Mouse (Mus musculus) right cerebral cortex, adult 18-20 months (tissue): ENCODE results near the gene Lin54.
"Not testable (repeated sequence)": the region's sequence is repeated elsewhere in the genome, so short reads cannot be mapped to it uniquely, and the experiment has no call there.

ENCODE experiments used
- DNase-seq: peaks from one replicate; pipeline ENCODE4 v3.0.0; 2022; ENCODE audit warnings: mixed read lengths

Gene Lin54

DNA sequence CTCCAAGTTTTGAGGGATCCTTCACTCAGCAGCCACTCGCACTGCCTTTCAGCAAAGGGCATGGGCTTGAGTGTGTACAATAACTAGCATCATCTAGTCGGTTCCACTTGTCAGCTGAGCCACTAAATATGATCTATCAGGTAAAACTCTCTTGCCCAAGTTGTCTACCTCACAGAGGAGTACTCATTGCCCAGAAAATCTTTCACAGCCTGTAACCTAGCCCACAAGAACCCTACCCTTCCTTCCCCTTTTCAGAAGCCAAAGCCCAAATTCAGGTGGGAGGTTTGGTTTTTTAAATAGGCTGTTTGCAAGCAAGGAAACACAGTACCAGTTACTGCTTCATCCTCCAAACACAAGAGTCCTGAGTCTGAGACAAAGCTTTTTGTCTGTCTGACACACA lies 13.3 kb downstream of the Lin54 start:
- DNase-seq = no peak

- no peak for DNase-seq
These were observed 16.9 kb downstream of the Lin54 start for GRCm38 (mm10) chr5:100483569-100483968.

DNA sequence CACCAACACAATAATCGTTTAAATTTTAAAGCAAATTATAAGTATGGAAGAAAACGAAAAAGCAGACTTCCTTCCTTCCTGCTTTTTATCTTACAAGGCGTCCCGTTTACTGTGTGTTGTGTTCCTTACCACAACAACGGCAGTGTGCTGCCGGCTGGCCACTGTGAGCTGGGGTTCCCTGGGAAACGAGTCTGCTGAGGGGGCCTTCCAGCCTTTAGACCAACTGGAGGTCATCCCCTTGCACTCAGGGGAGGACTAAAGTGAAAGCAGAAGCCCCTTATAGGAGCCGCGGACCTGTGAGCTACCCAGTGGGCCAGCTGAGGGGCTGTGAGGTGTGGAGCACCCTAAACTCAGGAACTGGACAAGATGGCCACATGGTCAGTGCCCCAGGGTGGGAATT lies 22.8 kb downstream of the Lin54 start:
- no peak for DNase-seq

GRCm38 (mm10) chr5:100476328-100476727 lies 24.1 kb downstream of the Lin54 start:
- DNase-seq = no peak

- DNase-seq = no peak
These were observed 33.1 kb downstream of the Lin54 start for GRCm38 (mm10) chr5:100467336-100467735.

GRCm38 (mm10) chr5:100466624-100467023 lies 33.8 kb downstream of the Lin54 start:
- DNase-seq = no peak

GRCm38 (mm10) chr5:100462374-100462773 lies 38.1 kb downstream of the Lin54 start:
- DNase-seq = no peak

GRCm38 (mm10) chr5:100461526-100461925 lies 38.9 kb downstream of the Lin54 start:
- DNase-seq = no peak

DNA sequence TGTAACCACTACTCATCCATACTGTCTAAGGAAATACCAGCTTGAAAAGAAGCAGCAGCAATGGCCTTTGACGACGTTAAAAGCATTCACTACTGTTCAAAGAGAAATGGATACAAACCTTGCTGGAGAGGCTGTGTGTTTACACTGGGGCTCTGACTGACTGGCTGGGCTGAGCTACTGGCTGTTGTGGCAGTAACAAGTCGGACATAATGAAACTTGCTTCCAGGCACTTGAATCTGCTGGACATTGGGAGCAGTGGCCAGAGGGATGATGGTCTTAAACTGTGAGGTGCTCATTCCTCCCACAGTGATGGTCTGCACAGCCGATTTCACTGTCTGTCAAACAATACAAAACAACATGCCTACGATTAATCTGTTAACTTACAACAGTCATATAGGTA lies 41.0 kb downstream of the Lin54 start:
- DNase-seq = no peak

GRCm38 (mm10) chr5:100451871-100452270 lies 48.6 kb downstream of the Lin54 start:
- no peak for DNase-seq

DNA sequence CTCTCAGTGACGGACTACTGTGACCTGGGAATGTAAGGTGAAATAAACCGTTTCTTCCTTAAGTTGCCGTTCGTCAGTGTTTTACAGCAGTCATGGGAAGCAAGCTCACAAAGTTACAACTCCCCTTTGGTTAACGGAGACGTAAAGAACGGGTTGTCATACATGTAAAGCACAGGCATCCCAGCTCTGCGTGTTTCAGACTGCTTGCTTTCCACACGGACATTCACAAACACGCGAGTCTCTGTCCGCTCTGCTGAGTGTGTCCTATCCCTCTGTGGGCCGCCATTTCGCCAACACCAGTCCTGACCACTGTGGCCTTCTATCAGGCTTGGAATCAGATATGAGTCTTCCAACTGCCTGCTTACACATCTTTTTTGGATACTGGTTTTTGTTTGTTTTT lies 61.6 kb downstream of the Lin54 start:
- DNase-seq = no peak

- no peak for DNase-seq
These were observed 62.5 kb downstream of the Lin54 start for GRCm38 (mm10) chr5:100437917-100438316.

DNA sequence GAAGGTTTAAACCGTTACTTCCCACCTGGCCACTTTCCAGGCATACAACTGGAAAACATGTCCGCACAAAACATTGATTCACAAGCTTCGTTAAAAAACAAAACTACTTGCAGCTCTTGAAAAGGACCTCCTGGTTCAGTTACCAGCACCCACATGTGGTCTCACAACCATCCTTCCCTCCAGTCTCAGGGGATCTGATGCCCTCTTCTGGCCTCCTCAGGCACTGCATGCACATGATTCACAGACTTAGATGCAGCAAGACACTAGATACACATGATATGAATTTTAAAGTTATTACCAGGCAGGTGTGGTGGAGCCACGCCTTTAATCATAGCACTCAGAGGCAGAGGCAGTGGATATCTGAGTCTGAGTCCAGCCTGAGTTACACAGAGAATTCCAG lies 63.4 kb downstream of the Lin54 start:
- no peak for DNase-seq

GRCm38 (mm10) chr5:100430966-100431365 lies 69.5 kb downstream of the Lin54 start:
- no peak for DNase-seq

- no peak for DNase-seq
These were observed 70.4 kb downstream of the Lin54 start for GRCm38 (mm10) chr5:100430076-100430390.

- peak; percentile 95 for DNase-seq
These were observed 70.9 kb downstream of the Lin54 start for GRCm38 (mm10) chr5:100429344-100430075.

- DNase-seq = no peak
These were observed 71.6 kb downstream of the Lin54 start for GRCm38 (mm10) chr5:100428734-100429343.

DNA sequence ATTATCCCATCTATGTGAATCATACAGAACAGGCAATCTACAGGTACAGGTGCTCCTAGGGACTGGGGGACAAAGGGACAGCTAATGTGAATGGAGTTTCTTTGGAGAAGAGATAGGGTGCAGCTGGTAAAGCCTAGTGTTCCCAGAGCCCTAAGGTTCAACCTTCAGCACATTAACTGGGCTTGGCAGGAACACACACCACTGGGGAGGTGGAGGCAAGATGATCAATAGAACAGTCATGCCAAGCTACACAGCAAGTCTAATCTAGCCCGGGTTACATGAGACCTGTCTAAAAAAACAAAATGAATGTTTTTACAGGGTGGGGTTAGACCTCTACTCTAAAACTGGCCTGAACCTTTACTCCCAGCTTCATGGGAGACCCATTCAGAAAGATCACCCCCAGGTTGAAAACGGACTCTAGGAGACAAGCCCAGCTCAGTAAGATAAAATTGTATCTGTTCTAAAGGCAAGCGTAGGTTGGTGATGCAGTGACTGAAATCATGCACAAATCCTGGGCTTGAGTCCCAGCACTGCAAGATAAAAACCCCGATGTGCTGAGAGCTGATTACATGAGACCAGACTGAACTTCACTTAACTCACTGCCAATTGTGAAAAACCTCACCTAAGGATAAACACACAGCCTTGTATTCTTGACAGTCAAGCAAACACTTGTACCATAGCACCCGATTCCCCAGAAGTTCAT lies 72.3 kb downstream of the Lin54 start:
- peak; percentile 30 for DNase-seq

GRCm38 (mm10) chr5:100427276-100427675 lies 73.2 kb downstream of the Lin54 start:
- no peak for DNase-seq

DNA sequence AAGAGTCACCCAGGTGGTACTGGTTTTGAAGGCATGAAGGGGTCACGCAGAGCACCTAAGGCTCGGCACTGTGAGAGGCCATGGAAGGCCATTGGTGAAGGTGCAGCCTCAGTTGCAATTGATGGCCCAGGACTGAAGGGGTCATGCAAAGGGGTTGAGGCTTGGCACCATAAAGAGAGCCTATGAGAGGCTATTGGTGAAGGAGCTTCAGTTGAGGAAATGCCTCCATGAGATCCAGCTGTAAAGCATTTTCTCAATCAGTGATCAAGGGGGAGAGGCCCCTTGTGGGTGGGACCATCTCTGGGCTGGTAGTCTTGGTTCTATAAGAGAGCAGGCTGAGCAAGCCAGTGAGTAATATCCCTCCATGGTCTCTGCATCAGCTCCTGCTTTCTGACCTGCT lies 74.6 kb downstream of the Lin54 start:
- DNase-seq = not testable (repeated sequence)

GRCm38 (mm10) chr5:100424252-100424651 lies 76.2 kb downstream of the Lin54 start:
- DNase-seq = no peak

DNA sequence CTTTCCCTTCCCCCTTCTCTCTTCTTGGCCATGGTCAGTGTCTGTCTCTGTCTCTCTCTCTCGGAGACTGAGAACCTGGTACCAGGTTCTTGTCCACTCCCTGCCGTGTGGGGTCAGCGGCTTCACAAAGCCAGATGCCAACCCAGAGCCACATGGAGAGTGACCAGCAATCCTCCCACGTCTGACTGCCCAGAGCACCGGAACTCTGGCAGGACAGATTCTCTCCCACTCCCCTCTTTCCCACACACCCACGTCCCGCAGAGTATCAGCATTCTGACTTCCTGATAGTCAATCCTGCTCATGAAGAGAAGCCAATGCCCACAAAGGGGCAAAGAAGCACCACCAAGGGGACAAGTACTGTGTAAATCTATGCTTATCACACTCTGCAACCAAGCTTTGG lies 76.8 kb downstream of the Lin54 start:
- DNase-seq = no peak

GRCm38 (mm10) chr5:100418861-100419260 lies 81.6 kb downstream of the Lin54 start:
- DNase-seq = no peak

DNA sequence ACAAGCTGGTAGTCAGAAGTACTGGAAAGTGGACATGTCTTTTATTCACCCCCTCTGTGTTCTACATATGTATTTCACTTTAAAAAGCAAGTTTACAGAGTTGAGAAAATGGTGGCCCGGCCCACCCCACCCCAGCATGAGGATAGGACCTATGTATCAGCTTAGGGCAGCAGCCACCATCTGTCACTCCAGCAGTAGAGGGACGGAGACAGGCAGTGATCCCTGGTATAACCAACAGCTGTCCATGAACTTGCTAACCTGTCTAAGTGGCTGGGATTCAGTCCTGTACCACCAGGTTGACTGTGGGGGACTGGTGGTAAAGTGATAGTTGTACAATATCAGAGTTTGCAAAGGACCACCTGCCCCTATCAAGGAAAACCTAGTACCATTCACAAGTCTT lies 82.4 kb downstream of the Lin54 start:
- no peak for DNase-seq
